Mouse (Mus musculus): ENCODE results near the gene Ltb.

GRCm38 (mm10) chr17:35167794-35168193 is 26.4 kb upstream of the Ltb start:
- TF ChIP-seq CTCF (IDR thresholded peaks at IDR 0.05; ENCODE audit: borderline replicate concordance, extremely low read depth, insufficient read depth, insufficient read length) (no peak), POLR2A (IDR thresholded peaks at IDR 0.05; ENCODE audit: borderline replicate concordance, extremely low read depth, insufficient read depth, insufficient read length, poor library complexity, severe bottlenecking) (no peak)

Data from brain, embryonic 14.5 days (tissue).